Mouse (Mus musculus): Measurements from ENCODE around the gene Tmem151b.

DNA sequence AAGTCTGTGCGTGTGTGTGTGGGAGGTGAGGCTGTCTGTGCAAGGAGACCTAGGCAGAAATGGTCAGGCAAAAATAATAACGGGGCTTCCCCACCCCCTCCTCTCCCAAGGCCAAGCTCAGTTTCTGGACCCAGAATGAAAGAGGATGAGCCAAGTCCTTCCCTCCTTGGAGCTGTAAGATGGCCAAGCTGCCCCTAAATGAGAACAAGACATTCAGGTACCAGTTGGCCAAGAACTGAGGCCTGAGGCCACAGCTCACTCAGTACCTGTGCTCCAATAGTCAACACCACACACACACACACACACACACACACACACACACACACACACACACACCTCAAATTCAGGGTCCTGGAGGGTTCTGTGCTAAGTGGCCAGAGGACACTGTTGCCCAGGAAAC lies 6.8 kb downstream of the Tmem151b start:
- TF ChIP-seq POLR2A (IDR thresholded peaks at IDR 0.05; ENCODE audit: low read depth, low read length) = no peak
- no peak for TF ChIP-seq CTCF (IDR thresholded peaks at IDR 0.05; ENCODE audit: borderline replicate concordance, insufficient read depth, low read length)
